Mouse (Mus musculus): ENCODE results near the gene Nphp4. TPM values are rescaled to one million over a fixed set of nuclear protein-coding genes. Genes with fewer than 3 reads are reported as not detected.

Gene Nphp4
- polyA plus RNA-seq, 1 experiment from 2014 or later: 6.3 TPM

DNA sequence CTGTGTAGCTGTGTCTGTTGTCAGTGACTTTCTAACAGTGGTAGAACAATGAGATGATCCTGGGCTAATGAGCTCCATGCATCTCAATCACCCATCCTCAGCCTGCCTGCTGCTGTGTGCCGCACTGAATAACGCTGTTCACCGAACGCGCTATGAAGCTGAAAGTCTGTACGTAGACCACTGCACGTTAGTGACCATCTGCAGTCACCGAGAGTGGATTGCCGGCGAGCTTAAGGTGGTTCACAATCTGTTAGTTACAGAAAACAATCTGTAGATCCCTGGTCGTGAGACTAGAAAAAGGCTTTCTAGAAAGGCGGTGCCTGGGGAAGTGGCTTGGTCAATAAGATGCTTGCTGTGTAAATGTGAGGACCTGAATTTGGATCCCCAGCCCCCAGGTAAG, 22.4 kb upstream of the Nphp4 start:
- Histone ChIP-seq H3K27me3 (replicated peaks) (no peaks in the 10 kb centered on the region), H3K4me2 (no peak overlapping the region), H3K27ac (no peak overlapping the region), H3K9ac (no peak overlapping the region), H3K36me3 (replicated peaks) (no peaks in the 10 kb centered on the region), H3K9me3 (no peaks in the 10 kb centered on the region), H3K4me3 (no peak overlapping the region), H3K4me1 (0 out of 2 replicates have a peak, but pooled peaks cover 12% of the 10 kb centered on the region)
- 70% methylated on average over 12 of the region's 12 CpGs for WGBS
- ATAC-seq (replicated peaks): no peak

DNA sequence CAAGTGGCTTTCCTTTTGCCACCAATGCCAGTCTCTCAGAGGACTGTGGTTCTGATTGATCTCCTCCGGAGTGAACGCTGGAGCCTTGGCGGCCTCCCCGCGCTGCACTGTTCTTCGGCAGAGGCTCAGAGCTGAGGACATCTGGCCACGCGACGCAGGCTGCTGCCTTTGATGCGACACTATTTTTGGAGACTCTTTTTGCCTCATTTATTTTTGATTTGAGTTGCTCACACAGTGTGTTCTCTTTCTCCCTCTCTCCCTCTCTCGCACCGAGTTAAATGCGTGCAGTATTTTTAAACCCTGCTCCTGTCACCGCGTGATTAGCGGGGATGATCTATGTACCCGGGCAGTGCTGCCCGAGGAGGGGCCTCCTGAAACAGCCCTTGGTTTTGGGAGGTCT, 19.9 kb upstream of the Nphp4 start:
- Histone ChIP-seq H3K4me1 (0 out of 2 replicates have a peak, but pooled peaks cover 12% of the 10 kb centered on the region), H3K27me3 (replicated peaks) (no peaks in the 10 kb centered on the region), H3K4me3 (no peak overlapping the region), H3K4me2 (no peak overlapping the region), H3K36me3 (replicated peaks) (no peaks in the 10 kb centered on the region), H3K9ac (no peak overlapping the region), H3K9me3 (no peaks in the 10 kb centered on the region), H3K27ac (no peak overlapping the region)
- 79% methylated on average over 18 of the region's 18 CpGs for WGBS
- ATAC-seq (replicated peaks): no peak

DNA sequence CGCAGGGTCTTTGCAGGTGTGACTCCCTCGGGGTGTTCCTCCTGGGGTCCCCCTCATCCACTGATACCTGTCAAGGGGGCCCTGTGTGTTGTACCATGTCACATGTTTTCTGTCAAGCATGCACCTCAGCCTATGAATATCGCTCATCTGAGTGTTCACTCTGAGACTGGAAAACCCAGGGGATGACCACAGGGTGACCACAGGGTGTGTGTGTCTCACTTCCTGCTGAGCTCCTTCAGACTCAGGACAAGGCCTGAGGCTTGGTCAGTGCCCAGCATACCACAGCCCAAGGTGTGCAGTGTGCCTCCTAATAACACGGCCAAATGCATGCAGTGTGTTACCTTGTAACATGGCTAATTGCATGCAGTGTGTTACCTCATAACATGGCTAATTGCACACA, 18.8 kb upstream of the Nphp4 start:
- no peak for ATAC-seq (replicated peaks)
- Histone ChIP-seq H3K27ac (no peak overlapping the region), H3K4me3 (no peak overlapping the region), H3K36me3 (replicated peaks) (no peaks in the 10 kb centered on the region), H3K4me2 (no peak overlapping the region), H3K9ac (no peak overlapping the region), H3K9me3 (no peaks in the 10 kb centered on the region), H3K4me1 (0 out of 2 replicates have a peak, but pooled peaks cover 12% of the 10 kb centered on the region), H3K27me3 (replicated peaks) (no peaks in the 10 kb centered on the region)
- 93% methylated on average over 4 of the region's 4 CpGs for WGBS

DNA sequence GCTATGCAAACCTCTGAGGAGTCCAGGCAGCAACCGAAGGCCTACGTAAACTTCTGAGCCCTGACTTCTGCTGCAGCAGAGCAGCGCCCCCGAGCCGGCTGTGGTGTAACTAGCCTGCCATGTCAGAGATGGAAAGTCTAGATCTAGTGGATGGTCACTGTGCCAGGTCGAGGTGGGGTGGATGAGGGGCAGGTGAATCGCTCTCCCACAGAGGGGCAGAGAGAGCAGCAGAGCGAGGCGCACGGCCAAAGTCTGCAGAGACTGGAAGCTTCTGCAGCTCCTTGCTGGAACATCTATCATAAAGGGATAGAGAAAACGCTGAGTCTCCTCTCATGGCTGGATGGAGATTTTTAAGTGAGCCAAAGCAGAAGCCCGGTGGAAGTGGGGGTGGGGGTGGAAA, 14.0 kb upstream of the Nphp4 start:
- WGBS: 90% methylated on average over 12 of the region's 12 CpGs
- no peaks in the 10 kb centered on the region for H3K36me3 ChIP-seq (replicated peaks)
- ATAC-seq (replicated peaks): no peak

DNA sequence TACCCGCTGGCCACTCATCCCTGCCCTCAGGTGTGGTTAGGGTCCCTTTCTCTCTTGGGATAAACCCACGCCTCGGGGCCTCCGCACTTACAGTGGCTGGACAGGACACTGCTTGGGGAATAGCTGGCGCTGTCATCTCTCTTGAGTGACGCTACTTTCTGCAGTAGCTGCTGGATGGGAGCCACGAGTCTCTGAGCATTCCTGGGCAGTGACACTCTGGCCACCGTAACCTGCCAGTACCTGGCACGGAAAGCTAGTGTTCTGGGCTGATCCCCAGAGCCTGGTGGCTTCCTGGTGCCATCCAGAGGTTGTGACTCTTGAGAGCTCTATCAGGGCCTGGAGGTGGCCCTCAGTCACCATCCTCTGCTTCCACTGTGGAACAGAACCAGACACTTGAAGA, 13.4 kb upstream of the Nphp4 start:
- no peak overlapping the region for H3K27ac ChIP-seq
- H3K9ac ChIP-seq: no peak overlapping the region
- WGBS: 91% methylated on average over 9 of the region's 9 CpGs
- no peak overlapping the region for H3K4me3 ChIP-seq
- no peak for ATAC-seq (replicated peaks)
- H3K4me2 ChIP-seq: no peak overlapping the region
- no peaks in the 10 kb centered on the region for H3K27me3 ChIP-seq (replicated peaks)
- peaks cover 12% of the 10 kb centered on the region for H3K4me1 ChIP-seq
- H3K36me3 ChIP-seq (replicated peaks): no peaks in the 10 kb centered on the region
- no peaks in the 10 kb centered on the region for H3K9me3 ChIP-seq

More for the DNA sequence above, 14.0 kb upstream of the Nphp4 start:
- Histone ChIP-seq H3K4me3 (no peak overlapping the region), H3K4me1 (peaks cover 12% of the 10 kb centered on the region), H3K27me3 (replicated peaks) (no peaks in the 10 kb centered on the region), H3K4me2 (no peak overlapping the region), H3K27ac (no peak overlapping the region), H3K9ac (no peak overlapping the region), H3K9me3 (no peaks in the 10 kb centered on the region)

DNA sequence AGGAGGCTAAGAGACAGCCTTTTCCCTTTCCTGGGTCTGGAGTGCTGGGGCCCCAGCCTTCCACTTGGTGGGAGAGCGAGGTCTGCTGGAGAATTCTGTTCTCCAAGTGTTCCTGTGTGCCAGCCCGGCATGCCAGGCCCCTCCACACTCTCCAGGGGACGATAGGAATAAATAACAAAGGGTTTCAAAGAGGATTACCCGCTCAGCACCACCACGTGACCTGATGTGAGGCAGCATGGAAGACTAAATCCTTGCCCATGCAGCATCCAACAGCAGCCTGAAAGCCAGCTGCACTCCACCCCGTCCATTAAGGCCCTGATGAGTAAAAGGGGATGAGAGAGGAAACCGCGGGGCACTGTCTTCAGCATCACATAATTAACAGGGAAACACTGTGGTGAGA, 11.4 kb upstream of the Nphp4 start:
- no peaks in the 10 kb centered on the region for H3K36me3 ChIP-seq (replicated peaks)
- no peak overlapping the region for H3K4me3 ChIP-seq
- ATAC-seq (replicated peaks): peak; percentile 48
- WGBS: 5% methylated on average over 8 of the region's 8 CpGs
- peak overlapping the region; percentile 72 for H3K27ac ChIP-seq
- no peaks in the 10 kb centered on the region for H3K9me3 ChIP-seq
- H3K4me1 ChIP-seq: peaks cover 12% of the 10 kb centered on the region
- H3K4me2 ChIP-seq: no peak overlapping the region
- H3K9ac ChIP-seq: no peak overlapping the region
- H3K27me3 ChIP-seq (replicated peaks): no peaks in the 10 kb centered on the region

DNA sequence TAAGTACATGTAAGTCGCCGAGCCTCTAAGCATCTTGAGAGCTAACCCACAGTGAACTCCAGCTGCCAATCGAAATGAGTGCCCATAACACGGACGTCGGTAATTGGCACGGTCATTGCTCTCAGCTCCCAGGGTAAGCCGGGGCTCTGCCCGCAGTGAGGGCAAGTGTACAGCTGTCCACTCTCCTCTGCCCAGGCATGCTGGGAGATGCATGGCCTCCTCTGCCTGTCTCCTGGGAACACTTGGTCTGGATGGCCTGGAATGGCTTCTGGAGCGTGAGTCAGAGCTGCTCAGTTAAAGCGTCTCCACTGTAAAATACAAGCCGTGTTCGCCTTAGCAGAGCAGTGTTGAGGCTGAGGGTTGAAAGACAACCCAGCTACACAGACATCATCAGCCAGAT, 9.9 kb upstream of the Nphp4 start:
- H3K4me3 ChIP-seq: no peak overlapping the region
- H3K4me1 ChIP-seq: peaks cover 12% of the 10 kb centered on the region
- 80% methylated on average over 13 of the region's 13 CpGs for WGBS
- no peaks in the 10 kb centered on the region for H3K36me3 ChIP-seq (replicated peaks)
- H3K9ac ChIP-seq: no peak overlapping the region
- 0 out of 2 replicates have a peak, but pooled peaks cover 1% of the 10 kb centered on the region for H3K9me3 ChIP-seq
- no peak for ATAC-seq (replicated peaks)
- H3K27ac ChIP-seq: no peak overlapping the region
- no peaks in the 10 kb centered on the region for H3K27me3 ChIP-seq (replicated peaks)
- no peak overlapping the region for H3K4me2 ChIP-seq

DNA sequence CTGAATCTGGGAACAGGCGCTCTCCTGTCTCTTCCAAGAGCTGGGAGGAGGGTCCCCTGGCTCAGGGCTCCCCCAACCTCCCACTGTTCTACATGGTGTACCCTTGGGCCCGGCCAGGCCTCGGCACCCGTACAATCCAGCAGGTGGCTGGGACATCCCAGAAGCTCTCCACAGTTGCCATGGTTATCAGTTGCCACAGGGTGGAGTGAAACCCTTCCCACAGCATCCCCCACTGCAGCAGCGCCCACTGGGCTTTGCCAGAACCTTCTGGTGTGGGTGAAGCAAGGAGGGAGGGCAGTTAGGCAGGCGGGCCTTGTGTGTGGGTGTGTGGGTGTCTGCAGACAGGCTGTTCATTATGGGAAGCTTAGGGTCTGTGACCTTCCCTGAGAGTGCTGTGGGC, 8.6 kb upstream of the Nphp4 start:
- WGBS: 84% methylated on average over 6 of the region's 6 CpGs
- H3K36me3 ChIP-seq (replicated peaks): no peaks in the 10 kb centered on the region
- no peak for ATAC-seq (replicated peaks)

DNA sequence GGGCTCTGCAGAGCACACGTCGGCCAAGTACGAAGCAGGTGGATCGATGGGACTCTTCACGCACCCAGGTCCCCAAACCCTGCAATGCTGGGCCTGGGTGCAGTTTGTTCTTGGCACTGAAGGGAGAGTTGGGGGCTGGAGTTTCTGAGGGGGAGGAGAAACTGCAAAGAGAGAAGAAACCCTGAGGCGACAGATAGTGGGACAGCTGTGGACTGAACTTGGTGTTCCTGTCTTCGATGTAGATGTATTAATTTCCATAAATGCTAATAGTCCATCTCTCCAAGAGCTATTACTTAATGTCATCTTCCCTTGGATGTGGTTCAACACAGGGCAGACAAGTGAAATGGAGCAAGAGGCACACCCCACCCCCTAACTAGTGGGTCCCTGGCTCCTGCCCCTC, 565 bp upstream of the Nphp4 start:
- Histone ChIP-seq H3K27me3 (replicated peaks) (no peaks in the 10 kb centered on the region), H3K4me1 (peaks cover 32% of the 10 kb centered on the region), H3K9ac (no peak overlapping the region), H3K4me2 (peak overlapping the region; percentile 92), H3K36me3 (replicated peaks) (no peaks in the 10 kb centered on the region), H3K9me3 (0 out of 2 replicates have a peak, but pooled peaks cover 6% of the 10 kb centered on the region), H3K4me3 (peak overlapping the region; percentile 63), H3K27ac (no peak overlapping the region)
- no peak for ATAC-seq (replicated peaks)
- 76% methylated on average over 7 of the region's 7 CpGs for WGBS

More for the DNA sequence above, 8.6 kb upstream of the Nphp4 start:
- Histone ChIP-seq H3K27me3 (replicated peaks) (no peaks in the 10 kb centered on the region), H3K4me3 (no peak overlapping the region), H3K9me3 (0 out of 2 replicates have a peak, but pooled peaks cover 6% of the 10 kb centered on the region), H3K9ac (no peak overlapping the region), H3K27ac (no peak overlapping the region), H3K4me2 (no peak overlapping the region), H3K4me1 (peaks cover 12% of the 10 kb centered on the region)

DNA sequence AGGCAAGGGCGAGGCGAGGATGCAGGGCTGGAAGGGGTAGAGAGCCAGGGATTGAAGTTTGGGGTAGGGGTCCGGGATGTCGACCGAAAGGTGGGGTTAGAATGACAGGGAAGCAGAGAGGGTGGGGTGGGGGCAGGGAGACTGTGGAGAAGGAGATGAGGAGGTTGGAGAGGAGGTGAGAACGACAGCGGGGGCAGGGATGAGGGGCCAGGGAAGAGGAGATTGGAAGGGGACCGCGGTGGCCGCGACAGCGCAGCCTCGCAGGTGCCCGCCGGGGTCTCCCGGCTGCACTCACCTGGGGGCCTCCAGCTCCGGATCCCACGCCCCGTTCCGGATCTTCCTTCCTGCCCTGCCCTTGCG, 580 bp downstream of the Nphp4 start:
- Histone ChIP-seq H3K27me3 (replicated peaks) (no peaks in the 10 kb centered on the region), H3K27ac (peak overlapping the region; percentile 68), H3K9ac (peak overlapping the region; percentile 64), H3K4me3 (peak overlapping the region; percentile 63), H3K9me3 (0 out of 2 replicates have a peak, but pooled peaks cover under 1% of the 10 kb centered on the region), H3K36me3 (replicated peaks) (no peaks in the 10 kb centered on the region), H3K4me1 (peaks cover 32% of the 10 kb centered on the region), H3K4me2 (peak overlapping the region; percentile 92)
- WGBS: 0% methylated on average over 21 of the region's 21 CpGs
- no peak; the same call in 1 of the 2 replicates for ATAC-seq (replicated peaks)

DNA sequence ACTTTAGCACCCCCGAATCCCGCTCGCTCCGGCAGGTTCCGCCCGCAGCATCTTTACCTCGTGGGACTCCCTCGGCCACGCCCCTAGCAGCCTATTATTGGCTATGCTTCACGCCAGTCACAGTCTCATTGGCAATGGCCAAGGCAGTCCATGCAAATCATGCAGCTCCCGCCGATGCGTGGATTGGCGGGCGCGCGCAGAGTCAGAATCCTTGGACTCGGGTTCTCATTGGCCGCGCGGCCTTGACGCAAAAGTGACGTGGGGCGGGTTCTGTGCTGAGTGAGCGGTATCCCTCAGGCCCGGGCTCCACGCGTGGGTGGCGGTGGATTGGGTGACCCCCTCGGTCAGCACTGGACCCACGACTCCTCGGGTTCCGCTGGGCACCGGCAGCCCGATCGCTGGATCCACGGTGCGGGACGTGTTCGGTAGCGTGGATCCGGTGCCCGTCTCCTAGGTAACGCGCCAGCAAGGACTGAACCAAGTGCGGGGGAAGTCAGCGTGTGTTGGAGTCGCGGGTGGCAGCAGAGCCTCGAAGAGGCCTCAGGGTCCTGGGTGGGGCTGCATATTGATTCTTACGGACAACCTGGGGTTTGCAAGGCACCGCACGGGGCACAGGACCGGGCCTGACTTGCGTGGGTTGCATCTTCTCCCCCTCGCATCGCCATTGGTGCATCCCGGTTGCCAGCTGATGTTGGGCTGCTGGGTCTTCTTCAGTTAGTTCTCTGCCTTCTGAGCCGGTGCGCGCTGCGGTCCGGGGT, 1.1 kb downstream of the Nphp4 start, which contains the start of gene Kcnab2:
Kcnab2 (minus strand) TSS at position 406 of the 758 bp plus-strand sequence.
- under 1% methylated on average over 63 of the region's 63 CpGs for WGBS
- H3K27me3 ChIP-seq (replicated peaks): no peaks in the 10 kb centered on the region

DNA sequence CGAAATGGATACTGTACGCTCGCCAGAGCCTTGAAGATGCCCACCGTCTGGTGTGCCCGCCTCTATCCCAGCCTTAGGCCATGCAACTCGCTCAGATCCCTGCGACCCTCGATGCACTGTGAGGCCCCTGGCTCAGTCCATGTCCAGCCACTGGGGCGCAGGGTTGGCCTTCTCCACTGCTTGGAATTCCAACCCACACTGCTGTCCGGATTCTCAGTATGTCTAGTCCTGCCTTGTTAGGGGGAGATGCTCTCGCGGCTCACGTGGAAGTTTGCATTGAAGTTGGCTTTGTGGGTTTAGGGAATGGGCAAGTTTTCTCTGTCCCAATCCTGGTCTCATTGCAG, 1.7 kb downstream of the Nphp4 start:
- Histone ChIP-seq H3K4me3 (peak overlapping the region; percentile 63), H3K36me3 (replicated peaks) (no peaks in the 10 kb centered on the region), H3K27me3 (replicated peaks) (no peaks in the 10 kb centered on the region), H3K4me2 (peak overlapping the region; percentile 92), H3K9ac (peak overlapping the region; percentile 91), H3K27ac (peak overlapping the region; percentile 95), H3K9me3 (no peaks in the 10 kb centered on the region), H3K4me1 (peaks cover 32% of the 10 kb centered on the region)
- WGBS: under 1% methylated on average over 13 of the region's 13 CpGs
- no peak; the same call in 1 of the 2 replicates for ATAC-seq (replicated peaks)

More for the DNA sequence above, 1.1 kb downstream of the Nphp4 start, which contains the start of gene Kcnab2:
- H3K4me3 ChIP-seq: peak within 1 kb of the TSS; percentile 63
- peak within 1 kb of the TSS; percentile 92 for H3K4me2 ChIP-seq
- H3K36me3 ChIP-seq (replicated peaks): no peaks in the 10 kb centered on the region
- H3K4me1 ChIP-seq: peaks cover 32% of the 10 kb centered on the region
- peak within 1 kb of the TSS; percentile 91 for H3K9ac ChIP-seq
- peak within 1 kb of the TSS; percentile 95 for H3K27ac ChIP-seq
- peak; percentile 96 for ATAC-seq (replicated peaks)
- no peaks in the 10 kb centered on the region for H3K9me3 ChIP-seq

DNA sequence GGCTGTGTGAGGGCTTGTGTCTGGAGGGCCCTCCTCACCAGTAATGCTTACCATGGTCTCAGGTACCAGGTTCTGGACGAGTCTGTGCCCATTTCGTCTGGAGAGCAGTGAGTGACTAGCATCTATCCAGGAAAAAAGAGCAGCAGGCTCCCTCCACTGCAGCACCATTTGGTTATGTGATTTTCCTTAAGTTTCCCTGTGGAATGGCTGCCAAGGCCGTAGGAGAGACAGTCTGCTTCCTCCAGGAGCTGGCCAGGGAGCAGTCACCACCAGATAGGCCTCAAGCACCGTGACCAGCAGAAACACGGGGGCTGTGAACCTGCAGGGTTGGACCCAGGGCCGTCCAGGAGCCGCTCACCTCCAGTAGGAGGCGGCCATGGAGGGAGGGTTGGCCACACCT, 3.9 kb downstream of the Nphp4 start:
- 61% methylated on average over 8 of the region's 8 CpGs for WGBS
- no peaks in the 10 kb centered on the region for H3K9me3 ChIP-seq
- peaks cover 29% of the 10 kb centered on the region for H3K4me1 ChIP-seq
- ATAC-seq (replicated peaks): no peak
- no peaks in the 10 kb centered on the region for H3K27me3 ChIP-seq (replicated peaks)
- no peak overlapping the region for H3K4me3 ChIP-seq
- no peaks in the 10 kb centered on the region for H3K36me3 ChIP-seq (replicated peaks)
- no peak overlapping the region for H3K9ac ChIP-seq
- H3K4me2 ChIP-seq: no peak overlapping the region
- no peak overlapping the region for H3K27ac ChIP-seq
